In genomic region chr3:122475735-122476134, GRCm38 (mm10) we compare ENCODE assay signal across 11 mouse cellular contexts.
DNase-seq lines count a peak whose midpoint lies in the region; ATAC-seq and TF ChIP-seq lines count a peak whose summit lies in the region.
"Had no signal": no experiment of that assay in that cellular context is flagged by ENCODE, and none has a peak within 500 bp of the region (broad histone marks: within the 10 kb centered on the region; RNA-seq: fewer than 3 reads in every experiment).

No protein-coding gene starts in this region.

- DNase-seq in ES-E14 (ENCODE audit: low read depth, low spot score), result no peak
- DNase-seq in embryo, embryonic 10.5 days (ENCODE audit: low spot score), result peak; percentile 81
- peak; percentile 86 for DNase-seq in midbrain, embryonic 14.5 days
- no peak for DNase-seq in frontal cortex, postnatal 25 days (ENCODE audit: low spot score in 2 of 2)
- no peak for DNase-seq in kidney, postnatal 10 days
- DNase-seq in heart, embryonic 10.5 days (ENCODE audit: low spot score), result no peak
- no peak for DNase-seq in heart, adult 11 months
- DNase-seq: right cerebral cortex, adult 18-20 months; thymus, postnatal 25 days had no signal

- 29% methylated on average over 1 of the region's 1 CpGs for WGBS in hindbrain, embryonic 12.5 days
- WGBS in midbrain, embryonic 14.5 days, result 9% methylated on average over 1 of the region's 1 CpGs
- WGBS in heart, embryonic 10.5 days, result 50% methylated on average over 1 of the region's 1 CpGs

- peaks cover 4% of the 10 kb centered on the region; the same call in 1 of the 2 replicates for H3K27me3 ChIP-seq in hindbrain, embryonic 12.5 days
- H3K27me3 ChIP-seq in midbrain, embryonic 14.5 days (ENCODE audit: control insufficient read depth, insufficient read depth, low read length), result no peaks in the 10 kb centered on the region
- peaks cover 86% of the 10 kb centered on the region for H3K27me3 ChIP-seq in heart, embryonic 10.5 days (ENCODE audit: insufficient read depth, poor library complexity, severe bottlenecking)
- H3K27me3 ChIP-seq: Patski had no signal

- H3K4me3 ChIP-seq in ES-E14 (ENCODE audit: insufficient read depth in 1 of 2, low read depth in 1 of 2, low read length in 2 of 2, poor library complexity in 1 of 2, severe bottlenecking in 1 of 2), result no peak overlapping the region
- no peak overlapping the region for H3K4me3 ChIP-seq in hindbrain, embryonic 12.5 days
- H3K4me3 ChIP-seq in midbrain, embryonic 14.5 days (replicated peaks; ENCODE audit: low read depth, low read length), result no peak overlapping the region
- no peak overlapping the region for H3K4me3 ChIP-seq in heart, embryonic 10.5 days

- peaks cover 2% of the 10 kb centered on the region; the same call in 1 of the 2 replicates for H3K36me3 ChIP-seq in ES-E14 (ENCODE audit: control insufficient read depth, insufficient read depth, low read length, poor library complexity, severe bottlenecking)
- no peaks in the 10 kb centered on the region for H3K36me3 ChIP-seq in hindbrain, embryonic 12.5 days
- H3K36me3 ChIP-seq in midbrain, embryonic 14.5 days (ENCODE audit: control insufficient read depth, insufficient read depth, low read length), result no peaks in the 10 kb centered on the region
- H3K36me3 ChIP-seq in heart, embryonic 10.5 days, result no peaks in the 10 kb centered on the region

- H3K4me2 ChIP-seq in hindbrain, embryonic 12.5 days (replicated peaks), result no peak overlapping the region
- H3K4me2 ChIP-seq in midbrain, embryonic 14.5 days (ENCODE audit: low read length), result peak overlapping the region; percentile 1; the same call in 1 of the 2 replicates

- in situ Hi-C loops in ES-E14 (cut with MboI; ENCODE audit: low sequenced_read_pairs in 2 of 2, unreplicated experiment in 2 of 2), result loop anchor here (5.0 to 10.0 kb wide), 2 partner anchors 153 to 161 kb away; no protein-coding TSS in a partner anchor

- H3K27ac ChIP-seq in ES-E14 (ENCODE audit: insufficient read depth, low read depth, low read length, poor library complexity, severe bottlenecking), result no peak overlapping the region
- H3K27ac ChIP-seq in hindbrain, embryonic 12.5 days, result peak overlapping the region; percentile 2; the same call in 1 of the 2 replicates
- peak overlapping the region; percentile 65 for H3K27ac ChIP-seq in midbrain, embryonic 14.5 days (replicated peaks; ENCODE audit: low read depth, low read length)
- no peak overlapping the region for H3K27ac ChIP-seq in heart, embryonic 10.5 days

- no peak overlapping the region for H3K9ac ChIP-seq in ES-E14 (ENCODE audit: insufficient read depth, low read depth, low read length, poor library complexity, severe bottlenecking)
- no peak overlapping the region for H3K9ac ChIP-seq in hindbrain, embryonic 12.5 days
- H3K9ac ChIP-seq in midbrain, embryonic 14.5 days (replicated peaks; ENCODE audit: low read length), result no peak overlapping the region

- H3K9me3 ChIP-seq in ES-E14 (ENCODE audit: control insufficient read depth, insufficient read depth, low read depth, low read length), result no peaks in the 10 kb centered on the region
- no peaks in the 10 kb centered on the region for H3K9me3 ChIP-seq in hindbrain, embryonic 12.5 days (replicated peaks)
- H3K9me3 ChIP-seq in midbrain, embryonic 14.5 days (ENCODE audit: control insufficient read depth, low read length), result no peaks in the 10 kb centered on the region
- H3K9me3 ChIP-seq in heart, embryonic 10.5 days, result no peaks in the 10 kb centered on the region

- peaks cover 15 to 40% of the 10 kb centered on the region in 2 experiments for H3K4me1 ChIP-seq in ES-E14 (ENCODE audit: control insufficient read depth in 2 of 2, insufficient read depth in 2 of 2, low read length in 2 of 2, poor library complexity in 1 of 2)
- peaks cover 48% of the 10 kb centered on the region for H3K4me1 ChIP-seq in hindbrain, embryonic 12.5 days
- peaks cover 43% of the 10 kb centered on the region for H3K4me1 ChIP-seq in midbrain, embryonic 14.5 days (ENCODE audit: control insufficient read depth, insufficient read depth, low read length)
- H3K4me1 ChIP-seq in heart, embryonic 10.5 days, result peaks cover 52% of the 10 kb centered on the region

- ATAC-seq in hindbrain, embryonic 12.5 days (ENCODE audit: low FRiP score), result peak; percentile 61
- ATAC-seq in midbrain, embryonic 14.5 days (ENCODE audit: low FRiP score, low TSS enrichment), result peak; percentile 72
- ATAC-seq: Patski had no signal

TF ChIP-seq in ES-E14, 5 proteins besides CTCF, POLR2A, EP300 and RAD21:
- no peak for TF ChIP-seq ZC3H11A (IDR thresholded peaks at IDR 0.05; ENCODE audit: borderline replicate concordance, low read depth, low read length)
- TF ChIP-seq CHD2 (IDR thresholded peaks at IDR 0.05; ENCODE audit: low read depth, low read length), result no peak
- peak; percentile 73 for TF ChIP-seq MAFK (IDR thresholded peaks at IDR 0.05; ENCODE audit: insufficient read depth, low read depth, low read length)
- no peak for TF ChIP-seq HCFC1 (IDR thresholded peaks at IDR 0.05; ENCODE audit: borderline replicate concordance, insufficient read depth, low read length)
- TF ChIP-seq ZNF384 (IDR thresholded peaks at IDR 0.05; ENCODE audit: low read depth, low read length), result no peak

Comparison
In these comparisons a context has a peak if more than half of its experiments do, and no peak if none do; other contexts are left out.
1. DNase-seq: peak in embryo, embryonic 10.5 days (single experiment) and midbrain, embryonic 14.5 days (single experiment); none in ES-E14 (single experiment), frontal cortex, postnatal 25 days (0 of 2), kidney, postnatal 10 days (single experiment), heart, embryonic 10.5 days (single experiment) and heart, adult 11 months (single experiment).
2. H3K27ac ChIP-seq: peak in hindbrain, embryonic 12.5 days (single experiment) and midbrain, embryonic 14.5 days (single experiment); none in ES-E14 (single experiment) and heart, embryonic 10.5 days (single experiment).